Mouse (Mus musculus) testis, adult 2 months (tissue): ENCODE measurements around the gene Tmem256.

ENCODE experiments used
- CTCF ChIP-seq: fragments of 200-500 bp; IDR thresholded peaks from 2 replicates; pipeline ENCODE4 v1.5.1; 2012; ENCODE audit warnings: low read depth, mild to moderate bottlenecking, inconsistent platforms, low read length, moderate library complexity; ENCODE audit not compliant: control insufficient read depth, insufficient read depth, insufficient replicate concordance
- POLR2A ChIP-seq: fragments of 200-500 bp; IDR thresholded peaks from 2 replicates; pipeline ENCODE4 v1.6.1; 2012; ENCODE audit warnings: low read depth, mild to moderate bottlenecking, inconsistent platforms, low read length, moderate library complexity; ENCODE audit not compliant: control insufficient read depth

GRCm38 (mm10) chr11:69818365-69818764 lies 19.9 kb upstream of the Tmem256 start, which contains the start of gene Spem2:
- TF ChIP-seq POLR2A (no peak), CTCF (no peak)
